Mouse (Mus musculus) limb, embryonic 13.5 days (tissue): ENCODE results near the gene Aaed1. TPM values are rescaled to one million over a fixed set of nuclear protein-coding genes. Genes with fewer than 3 reads are reported as not detected.

Experiments used
- ATAC-seq: fragments of 200-750 bp; cut with Nextera tagmentation; 2 replicates; pipeline ENCODE4 v1.8.0; 2017; ENCODE audit warnings: low read depth, moderate number of reproducible peaks, moderate TSS enrichment; ENCODE audit not compliant: low FRiP score
- H3K27ac ChIP-seq: fragments of 300-500 bp; sonication (generic); 2 replicates; pipeline ENCODE4 v1.5.1; 2015; ENCODE audit warnings: inconsistent platforms, mild to moderate bottlenecking, moderate library complexity
- H3K27me3 ChIP-seq: fragments of 300-500 bp; sonication (generic); 2 replicates; pipeline ENCODE4 v1.6.1; 2015; ENCODE audit warnings: mild to moderate bottlenecking, inconsistent platforms
- H3K36me3 ChIP-seq: fragments of 300-500 bp; sonication (generic); 2 replicates; pipeline ENCODE4 v1.6.1; 2015; ENCODE audit warnings: inconsistent platforms, mild to moderate bottlenecking, moderate library complexity
- H3K4me1 ChIP-seq: fragments of 300-500 bp; sonication (generic); 2 replicates; pipeline ENCODE4 v1.6.1; 2015; ENCODE audit warnings: inconsistent platforms
- H3K4me2 ChIP-seq: fragments of 300-500 bp; sonication (generic); replicated peaks from 2 replicates; pipeline ENCODE4 v1.6.1; 2015; ENCODE audit warnings: inconsistent platforms, mild to moderate bottlenecking, moderate library complexity
- H3K4me3 ChIP-seq: fragments of 300-500 bp; sonication (generic); 2 replicates; pipeline ENCODE4 v1.5.1; 2015; ENCODE audit warnings: moderate library complexity, mild to moderate bottlenecking, inconsistent platforms
- H3K9ac ChIP-seq: fragments of 300-500 bp; sonication (generic); 2 replicates; pipeline ENCODE4 v1.6.1; 2015; ENCODE audit warnings: mild to moderate bottlenecking, inconsistent platforms
- H3K9me3 ChIP-seq: fragments of 300-500 bp; sonication (generic); 2 replicates; pipeline ENCODE4 v1.6.1; 2016; ENCODE audit warnings: inconsistent platforms
- WGBS: fragments of 180-500 bp; shearing (Covaris S2); methylation state at CpG from one replicate; pipeline ENCODE4 v1.1.7; 2015; 5-methylcytosine and 5-hydroxymethylcytosine counted together
- polyA plus RNA-seq: library from polyadenylated mRNA; unstranded; fragments of >200 nt; fragmentation: Nextera tagmentation; extraction: Ambion mirVana; gene quantifications from 2 replicates; pipeline ENCODE4 v1.2.1, GENCODE M21; 2015

The Aaed1 gene
- polyA plus RNA-seq, 1 experiment from 2014 or later = 41.4 TPM

DNA sequence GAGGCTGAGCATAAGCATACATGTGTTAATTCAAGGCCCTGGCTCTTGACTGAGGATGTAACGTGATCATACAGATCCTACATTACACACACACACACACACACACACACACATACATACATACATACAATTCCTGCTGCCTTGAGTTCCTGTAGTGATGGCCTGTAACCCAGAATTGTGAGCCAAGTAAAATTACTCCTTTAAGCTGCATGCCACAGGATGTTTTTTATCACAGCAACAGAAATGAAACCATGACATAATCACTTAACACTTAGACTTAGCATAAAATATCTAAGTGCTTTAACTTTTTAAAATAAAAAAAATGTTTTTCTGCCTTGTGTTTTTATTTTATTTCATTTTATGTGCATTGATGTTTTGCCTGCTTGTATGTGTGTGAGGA lies 13.4 kb downstream of the Aaed1 start:
- H3K27ac ChIP-seq = no peak overlapping the region
- WGBS = 92% methylated on average over 1 of the region's 1 CpGs
- no peak for ATAC-seq
- H3K9ac ChIP-seq = no peak overlapping the region
- H3K9me3 ChIP-seq = no peaks in the 10 kb centered on the region
- H3K4me3 ChIP-seq = no peak overlapping the region
- H3K4me1 ChIP-seq = no peaks in the 10 kb centered on the region
- no peak overlapping the region for H3K4me2 ChIP-seq
- peaks cover 35% of the 10 kb centered on the region for H3K36me3 ChIP-seq
- no peaks in the 10 kb centered on the region for H3K27me3 ChIP-seq

DNA sequence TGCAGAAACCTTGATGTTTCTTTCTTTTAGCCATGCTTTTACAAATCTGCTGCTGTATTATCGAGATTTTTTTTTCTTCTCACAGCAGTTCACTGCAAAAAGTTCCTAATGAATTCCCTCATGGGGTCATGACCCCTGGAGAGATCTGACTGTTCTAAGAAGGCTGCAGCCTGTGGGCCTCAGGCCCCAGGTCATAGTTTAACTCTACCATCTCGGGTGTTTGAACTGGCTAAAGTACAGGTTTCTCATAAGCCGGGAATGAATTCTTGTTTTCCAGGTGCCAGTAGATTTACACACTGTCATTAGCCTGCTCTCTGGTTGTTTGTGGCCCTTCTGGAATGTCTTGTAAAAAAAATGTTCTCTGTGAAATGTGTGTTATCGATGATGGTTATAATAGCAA lies 25.7 kb downstream of the Aaed1 start:
- no peak overlapping the region for H3K4me2 ChIP-seq
- H3K4me1 ChIP-seq = peaks cover 14% of the 10 kb centered on the region; the same call in 1 of the 2 replicates
- peaks cover 8% of the 10 kb centered on the region; the same call in 1 of the 2 replicates for H3K9me3 ChIP-seq
- no peaks in the 10 kb centered on the region for H3K27me3 ChIP-seq
- H3K27ac ChIP-seq = no peak overlapping the region
- no peak overlapping the region for H3K4me3 ChIP-seq
- no peak for ATAC-seq
- peaks cover 14% of the 10 kb centered on the region for H3K36me3 ChIP-seq
- 20% methylated on average over 4 of the region's 4 CpGs for WGBS
- no peak overlapping the region for H3K9ac ChIP-seq

DNA sequence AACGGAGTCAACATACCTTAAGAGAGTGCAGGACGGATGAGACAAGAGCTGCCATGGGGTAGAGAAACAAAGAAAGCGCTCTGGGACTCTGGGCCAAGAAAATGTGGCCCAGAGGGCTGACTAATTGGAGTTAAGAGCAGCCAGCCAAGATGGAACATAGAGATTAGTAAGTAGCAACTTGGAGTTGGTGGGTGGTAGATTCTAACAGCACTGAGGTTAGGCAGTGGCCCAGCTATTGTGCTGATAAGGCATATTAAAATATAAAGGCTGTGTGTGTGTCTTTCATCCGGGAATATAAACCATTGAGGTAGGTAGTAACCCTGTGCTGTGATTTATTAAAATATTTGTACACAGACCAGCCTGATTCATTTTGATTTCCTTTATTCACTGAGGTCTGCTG lies 26.2 kb downstream of the Aaed1 start:
- Histone ChIP-seq H3K27me3 (no peaks in the 10 kb centered on the region), H3K4me2 (no peak overlapping the region), H3K9me3 (peaks cover 8% of the 10 kb centered on the region; the same call in 1 of the 2 replicates), H3K27ac (no peak overlapping the region), H3K9ac (no peak overlapping the region), H3K4me3 (no peak overlapping the region), H3K4me1 (peaks cover 14% of the 10 kb centered on the region; the same call in 1 of the 2 replicates), H3K36me3 (peaks cover 12% of the 10 kb centered on the region)
- ATAC-seq = no peak
- 72% methylated on average over 4 of the region's 4 CpGs for WGBS

DNA sequence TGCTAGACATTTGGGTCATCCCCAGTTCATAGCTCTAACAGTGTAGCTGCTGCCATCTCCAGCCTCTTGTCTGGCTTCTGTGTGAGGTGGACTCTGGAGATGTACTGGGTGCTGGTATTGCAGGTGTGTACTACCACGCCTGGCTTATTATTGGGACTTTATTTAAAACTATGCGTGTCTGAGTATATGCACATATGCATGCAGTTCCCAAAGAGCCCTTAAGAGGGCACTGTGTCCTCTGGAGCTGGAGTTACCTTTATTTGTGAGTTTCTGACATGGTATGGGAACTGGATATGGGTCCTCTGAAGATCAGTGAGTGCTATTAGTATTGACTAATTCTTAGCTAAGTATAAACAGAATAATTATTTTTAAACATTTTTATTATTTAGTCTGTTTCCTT lies 27.8 kb downstream of the Aaed1 start:
- no peak overlapping the region for H3K9ac ChIP-seq
- H3K4me2 ChIP-seq = no peak overlapping the region
- no peaks in the 10 kb centered on the region for H3K27me3 ChIP-seq
- H3K27ac ChIP-seq = no peak overlapping the region
- WGBS = 96% methylated on average over 2 of the region's 2 CpGs
- no peak overlapping the region for H3K4me3 ChIP-seq
- peaks cover 14% of the 10 kb centered on the region; the same call in 1 of the 2 replicates for H3K4me1 ChIP-seq
- ATAC-seq = no peak
- peaks cover 8% of the 10 kb centered on the region; the same call in 1 of the 2 replicates for H3K9me3 ChIP-seq
- H3K36me3 ChIP-seq = peaks cover 3% of the 10 kb centered on the region; the same call in 1 of the 2 replicates

DNA sequence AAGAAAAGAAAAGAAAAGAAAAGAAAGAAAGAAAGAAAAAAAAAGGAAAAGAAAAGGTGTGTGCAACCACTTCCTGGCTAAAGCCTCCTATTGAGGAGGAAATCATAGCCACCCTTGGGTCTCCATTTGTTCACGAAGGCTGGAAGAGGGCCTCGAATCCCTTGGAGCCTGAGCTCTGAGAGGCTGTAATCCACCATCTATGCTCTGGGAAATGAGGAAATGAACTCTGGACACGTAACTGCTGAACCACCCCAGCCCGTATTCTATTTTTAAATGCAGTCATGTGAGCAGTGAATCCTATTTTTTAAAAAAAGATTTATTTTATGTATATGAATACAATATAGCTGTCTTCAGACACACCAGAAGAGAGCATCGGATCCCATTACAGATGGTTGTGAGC lies 31.6 kb downstream of the Aaed1 start:
- Histone ChIP-seq H3K36me3 (0 out of 2 replicates have a peak, but pooled peaks cover 3% of the 10 kb centered on the region), H3K4me3 (no peak overlapping the region), H3K9ac (no peak overlapping the region), H3K4me2 (no peak overlapping the region), H3K27ac (no peak overlapping the region), H3K4me1 (0 out of 2 replicates have a peak, but pooled peaks cover 1% of the 10 kb centered on the region), H3K27me3 (0 out of 2 replicates have a peak, but pooled peaks cover 5% of the 10 kb centered on the region), H3K9me3 (peaks cover 8% of the 10 kb centered on the region; the same call in 1 of the 2 replicates)
- ATAC-seq = no peak
- 90% methylated on average over 5 of the region's 5 CpGs for WGBS

DNA sequence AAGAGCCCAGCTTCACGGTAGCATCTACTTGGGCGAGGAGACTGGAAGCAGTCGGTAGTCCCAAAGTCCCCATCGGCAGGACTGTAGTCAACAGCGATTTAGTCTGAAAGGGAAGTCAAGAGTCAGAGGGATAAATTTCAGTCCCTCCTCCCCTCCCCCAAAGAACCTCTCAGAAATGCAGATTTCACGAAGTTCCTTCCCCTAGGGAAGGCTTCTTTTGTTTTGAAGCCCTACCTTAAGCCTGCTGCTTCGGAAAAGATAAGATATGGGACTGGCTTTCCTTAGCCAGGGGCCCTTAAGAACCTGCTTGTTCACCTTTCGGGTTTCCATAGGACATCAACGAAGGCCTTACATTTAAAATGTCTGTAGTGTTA lies 36.8 kb downstream of the Aaed1 start:
- Histone ChIP-seq H3K27ac (no peak overlapping the region), H3K4me1 (peaks cover 8% of the 10 kb centered on the region), H3K4me3 (peak overlapping the region; percentile 85), H3K27me3 (0 out of 2 replicates have a peak, but pooled peaks cover 5% of the 10 kb centered on the region), H3K36me3 (no peaks in the 10 kb centered on the region), H3K4me2 (peak overlapping the region; percentile 99), H3K9ac (peak overlapping the region; percentile 69), H3K9me3 (no peaks in the 10 kb centered on the region)
- WGBS = 20% methylated on average over 9 of the region's 9 CpGs
- ATAC-seq = 0 out of 2 replicates have a peak, but pooled peaks have one; percentile 2

DNA sequence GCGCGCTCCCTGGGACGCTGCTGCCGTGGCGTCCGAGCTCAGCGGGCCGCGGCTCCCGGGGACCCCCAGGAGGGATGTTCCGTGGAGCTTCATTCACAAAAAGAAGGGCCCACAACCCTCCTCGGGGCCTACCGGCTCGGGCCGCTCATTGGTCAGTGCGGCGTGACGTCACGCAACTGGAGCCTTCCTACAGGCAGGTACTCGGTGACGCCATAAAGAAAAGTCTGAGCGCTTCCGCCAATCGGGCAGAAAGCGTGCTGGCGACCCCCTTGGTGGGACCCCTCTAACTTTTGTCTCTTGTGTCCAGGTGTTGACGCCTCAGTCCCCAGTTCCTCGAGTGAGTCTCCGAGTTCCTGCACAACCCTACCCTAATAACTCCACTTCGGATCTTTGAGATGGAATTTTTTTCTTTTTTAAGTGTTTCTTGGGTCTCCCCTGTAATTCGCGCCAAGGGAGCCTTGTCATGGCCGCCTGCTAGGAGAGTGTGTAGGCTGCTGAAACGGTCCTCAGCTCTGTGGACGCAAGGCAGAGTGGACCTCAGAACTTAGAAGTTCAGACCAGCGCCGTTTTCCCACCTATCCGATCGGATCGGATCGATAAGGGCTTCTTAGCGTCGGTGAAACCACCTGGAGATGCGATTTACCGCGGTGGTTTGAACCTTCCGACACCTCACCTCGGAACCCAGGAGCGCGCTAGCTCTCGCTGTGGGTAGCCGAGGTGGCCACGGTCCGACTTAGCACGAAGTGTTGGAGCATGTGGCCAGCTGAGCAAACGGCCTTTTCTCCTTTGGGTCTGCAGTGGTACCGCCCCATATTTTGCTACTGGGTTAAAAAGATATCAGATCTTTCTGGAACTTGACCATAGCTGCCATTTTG lies 37.4 kb downstream of the Aaed1 start, which contains the start of gene Cdc14b:
Cdc14b (minus strand) TSS at position 412 of the 875 bp plus-strand sequence.
- Histone ChIP-seq H3K9me3 (no peaks in the 10 kb centered on the region), H3K27me3 (0 out of 2 replicates have a peak, but pooled peaks cover 5% of the 10 kb centered on the region), H3K4me2 (peak within 1 kb of the TSS; percentile 99), H3K9ac (peak within 1 kb of the TSS; percentile 78), H3K36me3 (no peaks in the 10 kb centered on the region), H3K4me1 (peaks cover 8% of the 10 kb centered on the region), H3K27ac (no peak within 1 kb of the TSS), H3K4me3 (peak within 1 kb of the TSS; percentile 85)
- WGBS = 1% methylated on average over 57 of the region's 57 CpGs
- ATAC-seq = peak; percentile 95

DNA sequence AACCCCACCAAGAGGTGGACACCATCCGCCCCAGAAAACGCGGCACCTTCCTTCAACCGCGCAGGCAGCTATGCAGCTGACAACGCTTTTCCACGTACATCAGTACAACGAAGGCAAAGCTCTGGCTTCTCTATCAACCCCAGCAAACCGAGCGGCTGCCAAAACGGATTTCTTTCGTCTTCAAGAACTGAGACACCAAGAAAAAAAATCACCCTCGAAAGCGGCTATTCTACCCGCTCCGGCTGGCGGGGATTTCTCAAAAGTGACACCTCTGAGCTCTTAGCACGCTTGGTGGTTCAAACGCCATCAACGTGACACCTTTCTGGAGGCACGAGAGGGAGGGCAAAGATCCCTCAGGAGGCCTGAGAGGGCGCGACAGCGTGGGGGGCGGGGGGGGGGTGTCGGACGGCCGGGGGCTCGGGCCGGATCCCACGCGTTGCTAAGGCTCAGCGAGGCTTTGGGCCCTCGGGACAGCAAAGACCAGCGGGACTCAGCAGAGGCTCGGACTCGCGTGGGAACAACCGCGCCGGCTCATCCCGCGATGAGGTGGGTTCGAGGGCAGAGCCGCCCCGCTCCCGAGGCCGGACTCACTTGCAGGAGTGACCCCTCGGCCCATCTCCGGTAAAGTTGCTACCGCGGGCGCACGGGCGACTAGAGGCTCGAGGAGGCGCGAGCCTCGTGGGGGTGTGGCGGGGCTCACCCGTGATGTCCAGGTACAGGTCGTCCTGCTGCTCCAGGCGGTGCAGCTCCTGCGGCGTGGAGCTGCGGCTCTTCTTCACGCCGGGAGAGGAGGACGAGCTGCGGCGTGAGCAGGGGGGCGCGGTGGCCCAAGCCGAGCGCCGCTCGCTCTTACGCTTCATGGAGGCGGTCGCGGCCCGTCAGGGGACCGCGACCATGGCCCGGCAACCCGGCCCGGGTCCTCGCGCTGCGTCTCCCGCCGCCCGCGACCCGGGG lies 38.3 kb downstream of the Aaed1 start:
- peaks cover 8% of the 10 kb centered on the region for H3K4me1 ChIP-seq
- peak overlapping the region; percentile 78 for H3K9ac ChIP-seq
- peak overlapping the region; percentile 85 for H3K4me3 ChIP-seq
- no peaks in the 10 kb centered on the region for H3K36me3 ChIP-seq
- no peak overlapping the region for H3K27ac ChIP-seq
- peak overlapping the region; percentile 99 for H3K4me2 ChIP-seq
- peak; percentile 48 for ATAC-seq
- no peaks in the 10 kb centered on the region for H3K9me3 ChIP-seq
- WGBS = under 1% methylated on average over 92 of the region's 95 CpGs
- H3K27me3 ChIP-seq = 0 out of 2 replicates have a peak, but pooled peaks cover 5% of the 10 kb centered on the region

DNA sequence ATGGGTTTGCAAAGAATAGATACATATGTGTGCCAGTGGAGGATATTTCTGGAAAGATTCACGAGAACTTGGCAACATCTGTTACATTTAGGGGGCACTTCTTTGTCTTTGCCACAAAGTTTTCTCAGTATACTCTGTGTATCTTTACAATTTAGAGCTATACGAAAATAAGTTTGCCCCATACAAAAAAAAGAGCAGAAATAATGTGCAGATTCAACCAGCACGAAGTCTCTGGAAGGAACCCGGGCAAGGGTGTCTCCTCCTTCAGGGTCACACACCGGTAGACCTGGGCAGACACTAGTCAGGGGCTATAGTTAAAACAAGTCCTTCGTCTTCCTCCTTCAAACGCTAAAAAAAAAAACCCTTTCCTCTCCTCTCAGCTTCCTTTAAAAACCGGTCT lies 39.2 kb downstream of the Aaed1 start:
- no peaks in the 10 kb centered on the region for H3K36me3 ChIP-seq
- no peak for ATAC-seq
- 0 out of 2 replicates have a peak, but pooled peaks cover 5% of the 10 kb centered on the region for H3K27me3 ChIP-seq
- H3K4me1 ChIP-seq = peaks cover 8% of the 10 kb centered on the region
- no peak overlapping the region for H3K27ac ChIP-seq
- 33% methylated on average over 8 of the region's 8 CpGs for WGBS
- peak overlapping the region; percentile 85 for H3K4me3 ChIP-seq
- no peaks in the 10 kb centered on the region for H3K9me3 ChIP-seq
- peak overlapping the region; percentile 99 for H3K4me2 ChIP-seq
- H3K9ac ChIP-seq = no peak overlapping the region

DNA sequence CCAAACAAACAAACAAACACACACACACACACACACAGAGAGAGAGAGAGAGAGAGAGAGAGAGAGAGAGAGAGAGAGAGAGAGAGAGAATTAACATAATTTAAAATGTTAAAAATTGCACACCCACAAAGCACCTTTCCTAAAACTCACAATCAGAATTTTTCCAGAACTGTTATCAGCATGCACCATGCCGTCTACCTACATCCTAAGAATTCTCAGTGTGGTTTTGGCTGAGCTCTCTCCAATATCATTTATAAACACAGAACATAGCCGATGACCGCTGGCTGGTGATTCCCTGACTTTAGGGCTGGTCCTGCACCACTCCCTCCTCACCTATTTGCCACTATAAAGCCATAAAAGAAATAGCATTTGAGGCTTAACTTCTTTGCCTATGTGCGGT lies 44.1 kb downstream of the Aaed1 start:
- Histone ChIP-seq H3K27me3 (no peaks in the 10 kb centered on the region), H3K4me1 (peaks cover 4% of the 10 kb centered on the region), H3K9ac (no peak overlapping the region), H3K9me3 (peaks cover 3% of the 10 kb centered on the region; the same call in 1 of the 2 replicates), H3K4me3 (no peak overlapping the region), H3K27ac (no peak overlapping the region), H3K4me2 (no peak overlapping the region), H3K36me3 (no peaks in the 10 kb centered on the region)
- WGBS = 54% methylated on average over 4 of the region's 4 CpGs
- ATAC-seq = no peak

DNA sequence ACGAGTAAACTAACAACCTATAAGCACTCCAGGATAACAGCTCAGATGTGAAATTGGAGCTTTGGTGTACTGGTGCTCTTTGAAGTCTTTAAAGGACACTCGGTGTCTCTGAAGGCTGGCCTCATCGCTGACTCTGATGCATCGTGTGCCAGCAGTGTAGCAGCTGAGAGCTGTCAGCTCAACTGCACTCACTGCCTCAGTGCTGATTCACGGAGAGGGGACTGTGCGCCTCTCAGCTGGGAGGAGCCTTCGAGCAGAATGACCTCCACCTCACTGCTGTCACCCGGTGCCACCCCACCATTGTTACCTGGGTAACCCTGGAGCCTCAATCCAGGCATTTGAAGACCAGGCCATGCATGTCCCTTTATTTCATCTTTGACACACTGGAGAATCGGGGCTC lies 45.4 kb downstream of the Aaed1 start:
- H3K4me2 ChIP-seq = no peak overlapping the region
- H3K4me1 ChIP-seq = no peaks in the 10 kb centered on the region
- 20% methylated on average over 9 of the region's 9 CpGs for WGBS
- no peaks in the 10 kb centered on the region for H3K36me3 ChIP-seq
- H3K27me3 ChIP-seq = no peaks in the 10 kb centered on the region
- no peak overlapping the region for H3K9ac ChIP-seq
- no peak for ATAC-seq
- H3K27ac ChIP-seq = no peak overlapping the region
- H3K4me3 ChIP-seq = no peak overlapping the region
- H3K9me3 ChIP-seq = peaks cover 3% of the 10 kb centered on the region; the same call in 1 of the 2 replicates
